In the genomic region with DNA sequence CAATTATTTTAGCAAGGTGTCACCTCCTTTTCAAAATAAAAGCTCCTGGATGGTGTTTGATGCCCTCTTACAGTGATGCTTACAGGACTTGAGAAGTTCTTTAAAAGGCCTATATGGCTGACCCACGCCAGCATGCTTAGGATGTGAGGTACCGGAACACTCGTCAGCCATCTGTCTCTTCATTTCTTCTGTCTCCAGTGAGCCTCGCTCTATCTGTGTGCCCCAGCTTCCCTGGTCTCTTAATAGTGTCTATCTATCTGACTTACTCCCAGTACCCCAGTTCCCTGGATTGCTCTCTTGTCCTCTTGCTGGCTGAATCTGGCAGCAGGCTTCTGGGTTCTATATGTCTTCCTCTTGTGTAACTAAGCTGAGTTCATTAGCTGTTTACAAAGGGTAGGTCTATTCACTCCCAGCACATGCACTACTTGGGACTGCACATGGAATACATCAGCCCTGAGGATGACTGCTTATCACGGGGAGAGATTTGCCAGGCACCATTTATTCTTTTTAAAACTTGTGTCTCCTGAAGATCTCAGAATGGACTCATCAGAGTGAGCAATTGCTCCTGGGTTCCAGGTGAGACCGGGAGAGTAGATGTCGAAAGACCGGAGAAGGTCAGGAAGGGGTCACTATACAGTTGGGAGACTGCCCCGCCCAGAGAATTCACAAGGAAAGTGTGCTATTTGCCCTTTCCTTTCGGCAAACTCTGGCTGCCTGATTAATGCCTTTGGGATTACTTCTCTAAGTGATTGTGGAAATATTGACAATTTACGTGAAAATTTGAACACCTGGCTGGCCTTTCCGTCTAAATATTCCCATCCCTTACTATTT, we compare ENCODE assay signal across 23 mouse cellular contexts.
"Had no signal": no experiment of that assay in that cellular context is flagged by ENCODE, and none has a peak within 500 bp of the region (broad histone marks: within the 10 kb centered on the region; RNA-seq: fewer than 3 reads in every experiment).

No protein-coding gene starts in this region.

- DNase-seq: kidney, adult 18-20 months; kidney, adult 9 months; kidney, postnatal 25 days; layer of hippocampus, adult 9-11 months; liver; lung, adult 18-20 months; lung, postnatal 10 days; lung, postnatal 36 days; midbrain, embryonic 14.5 days; retina, postnatal 1 day; right cerebral cortex, postnatal 25 days; spleen, adult 18-20 months; thymus, adult 18-20 months; thymus, postnatal 36 days had no signal

- H3K27me3 ChIP-seq: liver, embryonic 12.5 days; liver, embryonic 15.5 days; neural tube, embryonic 12.5 days; neural tube, embryonic 15.5 days had no signal

- H3K9ac ChIP-seq: limb, embryonic 13.5 days; liver, embryonic 12.5 days; liver, embryonic 15.5 days; neural tube, embryonic 12.5 days; neural tube, embryonic 15.5 days had no signal

- H3K36me3 ChIP-seq: limb, embryonic 10.5 days; limb, embryonic 13.5 days; liver, embryonic 12.5 days; liver, embryonic 15.5 days; neural tube, embryonic 12.5 days; neural tube, embryonic 15.5 days had no signal

- ATAC-seq: liver, embryonic 12.5 days had no signal

- H3K4me2 ChIP-seq: limb, embryonic 13.5 days; liver, embryonic 12.5 days; liver, embryonic 15.5 days; midbrain, embryonic 11.5 days; neural tube, embryonic 12.5 days; neural tube, embryonic 15.5 days had no signal

- H3K4me3 ChIP-seq: layer of hippocampus, adult 2 months; limb, embryonic 10.5 days; limb, embryonic 13.5 days; liver, embryonic 12.5 days; liver, embryonic 15.5 days; neural tube, embryonic 12.5 days; neural tube, embryonic 15.5 days had no signal

- H3K4me1 ChIP-seq: limb, embryonic 13.5 days; liver, embryonic 12.5 days; liver, embryonic 15.5 days; neural tube, embryonic 12.5 days had no signal

- H3K9me3 ChIP-seq: limb, embryonic 10.5 days; limb, embryonic 13.5 days; liver, embryonic 12.5 days; liver, embryonic 15.5 days; neural tube, embryonic 12.5 days; neural tube, embryonic 15.5 days had no signal

- H3K27ac ChIP-seq: kidney, postnatal 0 days; layer of hippocampus, adult 2 months; limb, embryonic 10.5 days; limb, embryonic 13.5 days; liver, embryonic 12.5 days; liver, embryonic 15.5 days; neural tube, embryonic 12.5 days; neural tube, embryonic 15.5 days had no signal
